Mouse (Mus musculus): ENCODE data around the gene Pim2. TPM values are rescaled to one million over a fixed set of nuclear protein-coding genes. Genes with fewer than 3 reads are reported as not detected.

Pim2 gene
- polyA plus RNA-seq, 1 experiment, result 54.6 TPM

DNA sequence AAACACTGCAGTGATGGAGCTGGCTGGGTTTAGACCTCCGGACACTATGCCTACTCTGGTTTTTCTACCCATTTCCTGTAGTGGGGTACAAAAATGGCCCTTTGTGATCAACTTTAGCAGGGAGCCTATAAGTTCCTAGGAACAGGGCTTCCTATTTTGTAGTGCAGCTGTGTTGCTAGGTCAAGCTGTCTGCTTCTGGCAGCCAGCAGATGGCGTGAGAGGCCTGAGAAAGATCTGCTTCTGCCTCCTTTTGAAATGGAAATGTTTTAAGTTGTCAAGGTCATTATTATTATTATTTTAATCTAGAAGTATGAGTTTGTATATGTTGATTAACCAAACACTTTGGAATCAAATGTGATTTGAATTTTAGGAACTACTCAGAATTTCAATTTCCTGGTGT lies 23.5 kb upstream of the Pim2 start:
- TF ChIP-seq POLR2A (IDR thresholded peaks at IDR 0.05; ENCODE audit: control insufficient read depth, extremely low read depth, insufficient read depth, low read length, poor library complexity) (no peak), CTCF (IDR thresholded peaks at IDR 0.05; ENCODE audit: borderline replicate concordance, control insufficient read depth, extremely low read depth, insufficient read depth, low read length, poor library complexity) (no peak)
- no peak overlapping the region for H3K27ac ChIP-seq (ENCODE audit: control insufficient read depth, insufficient read depth, low read length)
- no peak overlapping the region for H3K4me3 ChIP-seq (ENCODE audit: control insufficient read depth, insufficient read depth, low read length)
- no peaks in the 10 kb centered on the region for H3K27me3 ChIP-seq (ENCODE audit: control insufficient read depth, insufficient read depth, low read length)
- peak; percentile 30 for DNase-seq
- H3K4me1 ChIP-seq (replicated peaks; ENCODE audit: control insufficient read depth, insufficient read depth, low read length), result no peaks in the 10 kb centered on the region
- H3K36me3 ChIP-seq (ENCODE audit: control insufficient read depth, insufficient read depth, low read length), result 0 out of 2 replicates have a peak, but pooled peaks cover 3% of the 10 kb centered on the region
- 14% methylated on average over 2 of the region's 2 CpGs for WGBS

DNA sequence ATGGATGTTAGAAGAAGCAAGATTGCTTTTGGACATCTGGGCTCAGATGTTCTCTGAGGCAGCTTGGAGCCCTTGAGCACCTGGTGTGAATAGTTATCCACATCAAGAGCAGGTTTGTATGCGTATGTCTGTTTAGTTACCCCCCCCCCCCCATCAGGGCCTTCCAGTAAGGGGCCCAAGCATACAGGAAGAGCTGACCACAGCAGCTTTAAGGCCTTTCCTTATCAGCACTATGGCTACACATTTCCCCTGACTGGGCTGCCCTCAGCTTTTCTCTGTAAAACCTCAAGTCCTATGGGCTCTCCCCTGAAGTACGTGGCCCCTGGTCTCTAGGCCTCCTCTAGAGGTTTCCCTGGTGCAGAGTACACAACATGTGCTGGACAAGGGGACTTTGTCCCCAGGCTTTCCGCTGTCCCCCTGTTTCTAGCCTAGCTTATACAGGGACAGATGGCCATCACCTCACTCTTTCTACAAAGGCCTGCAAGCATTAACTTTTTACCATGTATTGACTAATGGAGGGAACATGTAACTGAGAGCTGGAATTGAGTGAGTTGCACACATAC lies 18.8 kb upstream of the Pim2 start:
- no peak overlapping the region for H3K27ac ChIP-seq (ENCODE audit: control insufficient read depth, insufficient read depth, low read length)
- WGBS, result 63% methylated on average over 2 of the region's 3 CpGs
- H3K27me3 ChIP-seq (ENCODE audit: control insufficient read depth, insufficient read depth, low read length), result no peaks in the 10 kb centered on the region
- H3K36me3 ChIP-seq (ENCODE audit: control insufficient read depth, insufficient read depth, low read length), result 0 out of 2 replicates have a peak, but pooled peaks cover 5% of the 10 kb centered on the region
- H3K4me3 ChIP-seq (ENCODE audit: control insufficient read depth, insufficient read depth, low read length), result no peak overlapping the region
- H3K4me1 ChIP-seq (replicated peaks; ENCODE audit: control insufficient read depth, insufficient read depth, low read length), result no peaks in the 10 kb centered on the region; the same call in 1 of the 2 replicates
- DNase-seq, result no peak
- no peak for TF ChIP-seq CTCF (IDR thresholded peaks at IDR 0.05; ENCODE audit: borderline replicate concordance, control insufficient read depth, extremely low read depth, insufficient read depth, low read length, poor library complexity)
- no peak for TF ChIP-seq POLR2A (IDR thresholded peaks at IDR 0.05; ENCODE audit: control insufficient read depth, extremely low read depth, insufficient read depth, low read length, poor library complexity)

DNA sequence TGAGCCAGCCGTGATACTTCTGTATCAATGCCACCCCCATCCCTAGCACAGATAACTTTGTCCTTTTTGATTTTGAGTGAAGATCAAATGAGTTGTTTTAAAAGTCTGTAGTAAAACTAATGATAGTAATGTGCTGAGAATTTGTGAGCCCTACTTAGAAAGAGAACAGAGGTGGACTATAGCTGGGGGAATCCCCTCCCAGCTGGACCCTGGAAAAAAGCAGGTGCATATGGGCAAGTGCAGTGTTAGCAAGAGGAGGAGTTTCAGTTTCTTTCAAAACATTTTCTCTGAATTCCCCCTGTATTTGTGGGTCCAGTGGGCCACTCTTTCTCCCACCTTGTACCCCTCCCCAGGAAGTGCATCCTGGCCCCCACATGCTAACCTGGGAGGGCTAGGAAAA lies 14.9 kb upstream of the Pim2 start:
- H3K4me1 ChIP-seq (replicated peaks; ENCODE audit: control insufficient read depth, insufficient read depth, low read length), result peaks cover 6% of the 10 kb centered on the region
- H3K27me3 ChIP-seq (ENCODE audit: control insufficient read depth, insufficient read depth, low read length), result no peaks in the 10 kb centered on the region
- 83% methylated on average over 1 of the region's 1 CpGs for WGBS
- peaks cover 10% of the 10 kb centered on the region for H3K36me3 ChIP-seq (ENCODE audit: control insufficient read depth, insufficient read depth, low read length)
- no peak for DNase-seq
- no peak overlapping the region for H3K4me3 ChIP-seq (ENCODE audit: control insufficient read depth, insufficient read depth, low read length)
- TF ChIP-seq POLR2A (IDR thresholded peaks at IDR 0.05; ENCODE audit: control insufficient read depth, extremely low read depth, insufficient read depth, low read length, poor library complexity), result no peak
- no peak for TF ChIP-seq CTCF (IDR thresholded peaks at IDR 0.05; ENCODE audit: borderline replicate concordance, control insufficient read depth, extremely low read depth, insufficient read depth, low read length, poor library complexity)
- H3K27ac ChIP-seq (ENCODE audit: control insufficient read depth, insufficient read depth, low read length), result no peak overlapping the region

DNA sequence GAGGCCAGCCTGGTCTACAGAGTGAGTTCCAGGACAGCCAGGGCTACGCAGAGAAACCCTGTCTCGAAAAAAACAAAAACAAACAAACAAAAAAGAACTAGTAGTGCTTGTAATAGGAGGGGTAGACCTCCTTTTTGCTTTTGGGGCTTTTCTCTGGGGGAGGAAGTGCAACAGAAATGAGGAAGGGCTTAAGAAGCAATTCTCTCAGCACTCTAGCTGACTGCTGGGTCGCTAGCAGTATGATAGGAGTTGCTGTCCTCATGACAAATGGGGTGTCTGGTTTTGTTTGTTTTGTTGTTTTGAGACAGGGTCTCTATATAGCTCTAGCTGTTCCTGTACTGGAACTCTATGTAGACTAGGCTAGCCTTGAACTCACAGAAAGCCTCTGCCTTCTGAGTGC lies 13.5 kb upstream of the Pim2 start:
- Histone ChIP-seq H3K4me3 (ENCODE audit: control insufficient read depth, insufficient read depth, low read length) (no peak overlapping the region), H3K36me3 (ENCODE audit: control insufficient read depth, insufficient read depth, low read length) (peaks cover 10% of the 10 kb centered on the region), H3K4me1 (replicated peaks; ENCODE audit: control insufficient read depth, insufficient read depth, low read length) (peaks cover 6% of the 10 kb centered on the region), H3K27ac (ENCODE audit: control insufficient read depth, insufficient read depth, low read length) (peak overlapping the region; percentile 51; the same call in 1 of the 2 replicates), H3K27me3 (ENCODE audit: control insufficient read depth, insufficient read depth, low read length) (no peaks in the 10 kb centered on the region)
- 45% methylated on average over 3 of the region's 3 CpGs for WGBS
- DNase-seq, result no peak
- TF ChIP-seq CTCF (IDR thresholded peaks at IDR 0.05; ENCODE audit: borderline replicate concordance, control insufficient read depth, extremely low read depth, insufficient read depth, low read length, poor library complexity) (no peak), POLR2A (IDR thresholded peaks at IDR 0.05; ENCODE audit: control insufficient read depth, extremely low read depth, insufficient read depth, low read length, poor library complexity) (no peak)

- TF ChIP-seq POLR2A (IDR thresholded peaks at IDR 0.05; ENCODE audit: control insufficient read depth, extremely low read depth, insufficient read depth, low read length, poor library complexity) (no peak), CTCF (IDR thresholded peaks at IDR 0.05; ENCODE audit: borderline replicate concordance, control insufficient read depth, extremely low read depth, insufficient read depth, low read length, poor library complexity) (no peak)
- WGBS, result 9% methylated on average over 2 of the region's 2 CpGs
- Histone ChIP-seq H3K4me1 (replicated peaks; ENCODE audit: control insufficient read depth, insufficient read depth, low read length) (peaks cover 6% of the 10 kb centered on the region), H3K4me3 (ENCODE audit: control insufficient read depth, insufficient read depth, low read length) (no peak overlapping the region), H3K27ac (ENCODE audit: control insufficient read depth, insufficient read depth, low read length) (peak overlapping the region; percentile 66; the same call in 1 of the 2 replicates), H3K27me3 (ENCODE audit: control insufficient read depth, insufficient read depth, low read length) (no peaks in the 10 kb centered on the region), H3K36me3 (ENCODE audit: control insufficient read depth, insufficient read depth, low read length) (peaks cover 8% of the 10 kb centered on the region)
- DNase-seq, result no peak
Observed at GRCm38 (mm10) chrX:7865343-7865742, 12.7 kb upstream of the Pim2 start.

GRCm38 (mm10) chrX:7865786-7866185 lies 12.3 kb upstream of the Pim2 start:
- no peak overlapping the region for H3K4me3 ChIP-seq (ENCODE audit: control insufficient read depth, insufficient read depth, low read length)
- 23% methylated on average over 2 of the region's 2 CpGs for WGBS

More at GRCm38 (mm10) chrX:7865786-7866185, 12.3 kb upstream of the Pim2 start:
- TF ChIP-seq POLR2A (IDR thresholded peaks at IDR 0.05; ENCODE audit: control insufficient read depth, extremely low read depth, insufficient read depth, low read length, poor library complexity), result no peak
- TF ChIP-seq CTCF (IDR thresholded peaks at IDR 0.05; ENCODE audit: borderline replicate concordance, control insufficient read depth, extremely low read depth, insufficient read depth, low read length, poor library complexity), result no peak
- Histone ChIP-seq H3K27ac (ENCODE audit: control insufficient read depth, insufficient read depth, low read length) (peak overlapping the region; percentile 66; the same call in 1 of the 2 replicates), H3K4me1 (replicated peaks; ENCODE audit: control insufficient read depth, insufficient read depth, low read length) (peaks cover 6% of the 10 kb centered on the region), H3K36me3 (ENCODE audit: control insufficient read depth, insufficient read depth, low read length) (peaks cover 8% of the 10 kb centered on the region), H3K27me3 (ENCODE audit: control insufficient read depth, insufficient read depth, low read length) (no peaks in the 10 kb centered on the region)
- DNase-seq, result no peak

Data from thymus, adult 2 months (tissue).